Mouse (Mus musculus): Measurements from ENCODE around the gene Pheta1. TPM values are rescaled to one million over a fixed set of nuclear protein-coding genes. Genes with fewer than 3 reads are reported as not detected.

The Pheta1 gene
- total RNA-seq (2014; fragmentation: Nextera tagmentation) (0.62 and 2.6 TPM in 2 replicates), total RNA-seq (2017) (1.1 and 2.2 TPM in 2 replicates)

DNA sequence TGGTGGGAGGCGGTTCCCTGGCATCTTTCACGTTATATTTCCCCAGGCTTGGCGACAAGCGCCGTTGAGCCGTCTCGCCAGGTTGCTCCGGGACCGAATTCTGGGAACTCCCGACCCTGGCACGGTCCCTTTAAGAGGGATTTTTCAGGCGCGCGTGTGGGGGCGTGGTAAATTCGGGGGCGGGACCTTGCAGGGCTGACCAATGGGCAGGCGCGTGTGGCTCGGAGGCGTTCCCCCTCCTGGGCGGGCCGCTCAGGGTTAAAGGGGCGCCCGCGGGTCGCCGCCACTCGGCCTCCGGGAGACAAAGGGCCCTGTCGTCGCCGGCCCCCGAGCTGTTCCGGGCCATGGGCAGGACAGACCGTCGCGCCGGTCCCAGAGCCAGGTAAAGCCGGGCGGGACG lies at the start of gene Pheta1:
Gene Pheta1 (plus strand): TSS at position 242 of the 400 bp plus-strand sequence.
- peak; percentile 73 for ATAC-seq (replicated peaks; ENCODE audit: poor library complexity, severe bottlenecking)

DNA sequence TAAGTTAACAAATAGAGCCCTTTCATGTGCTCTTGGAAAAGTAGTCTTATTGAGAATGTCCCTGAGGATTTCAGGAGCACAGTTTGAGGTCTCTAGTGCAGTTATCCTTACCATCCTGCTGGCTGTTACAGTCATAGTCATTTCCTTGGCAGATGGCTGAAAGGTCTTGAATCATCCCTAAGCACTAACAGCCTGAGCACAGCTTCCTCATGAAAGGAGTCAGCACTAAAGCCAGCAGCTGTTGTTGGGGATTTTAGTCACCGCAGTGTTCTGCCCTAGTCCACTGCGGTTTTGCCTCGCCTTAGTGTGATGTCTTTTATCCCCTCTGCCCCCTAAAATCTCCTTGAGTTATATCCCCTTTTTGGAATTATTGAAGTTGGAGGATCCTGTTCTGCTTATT lies 41.6 kb upstream of the Pheta1 start:
- no peak for ATAC-seq (replicated peaks; ENCODE audit: poor library complexity, severe bottlenecking)

DNA sequence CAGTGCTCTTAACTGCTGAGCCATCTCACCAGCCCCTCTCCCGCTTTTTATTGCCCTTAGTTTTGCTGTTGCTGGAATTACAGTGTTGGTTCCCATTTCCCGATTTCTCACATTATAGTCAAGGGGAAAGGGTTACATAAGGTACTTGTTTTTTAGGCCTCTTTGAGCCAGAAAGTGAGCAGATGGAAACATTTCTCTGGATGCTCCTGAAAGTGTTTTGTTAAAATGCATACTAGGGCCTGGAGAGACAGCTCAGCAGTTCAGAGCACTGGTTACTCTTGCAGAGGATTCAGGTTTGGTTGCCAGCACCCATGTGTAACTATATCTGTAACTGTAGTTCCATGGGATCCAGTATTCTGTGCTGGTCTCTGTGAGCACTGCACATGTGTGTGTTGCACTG lies 40.6 kb upstream of the Pheta1 start:
- no peak for ATAC-seq (replicated peaks; ENCODE audit: poor library complexity, severe bottlenecking)

DNA sequence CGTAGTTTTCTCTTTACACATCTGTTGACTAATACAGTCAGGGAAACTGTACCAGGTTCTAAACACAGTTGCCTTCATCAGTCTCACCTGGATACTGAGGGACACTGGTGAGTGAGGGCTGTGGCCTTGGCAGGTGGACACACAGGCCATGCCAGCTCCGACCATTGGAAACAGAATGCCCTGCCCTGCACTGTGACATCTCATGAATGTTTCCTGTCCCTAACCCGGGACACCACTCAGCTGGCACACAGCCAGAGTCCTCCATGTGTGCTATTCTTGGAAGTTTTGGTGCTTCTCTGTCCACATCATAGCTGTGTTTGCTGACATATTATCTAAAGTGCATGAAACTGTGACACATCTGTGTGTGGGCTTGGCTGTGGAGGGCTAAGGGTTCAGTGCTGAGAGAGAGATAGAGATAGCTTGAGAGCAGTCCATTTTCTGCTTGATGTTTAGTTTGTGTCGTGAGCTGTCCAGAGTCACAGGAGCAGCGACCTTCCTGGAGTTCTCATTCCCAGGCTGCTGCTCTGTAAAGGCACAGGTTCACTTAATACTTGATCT lies 39.0 kb upstream of the Pheta1 start:
- ATAC-seq (replicated peaks; ENCODE audit: poor library complexity, severe bottlenecking) = no peak

DNA sequence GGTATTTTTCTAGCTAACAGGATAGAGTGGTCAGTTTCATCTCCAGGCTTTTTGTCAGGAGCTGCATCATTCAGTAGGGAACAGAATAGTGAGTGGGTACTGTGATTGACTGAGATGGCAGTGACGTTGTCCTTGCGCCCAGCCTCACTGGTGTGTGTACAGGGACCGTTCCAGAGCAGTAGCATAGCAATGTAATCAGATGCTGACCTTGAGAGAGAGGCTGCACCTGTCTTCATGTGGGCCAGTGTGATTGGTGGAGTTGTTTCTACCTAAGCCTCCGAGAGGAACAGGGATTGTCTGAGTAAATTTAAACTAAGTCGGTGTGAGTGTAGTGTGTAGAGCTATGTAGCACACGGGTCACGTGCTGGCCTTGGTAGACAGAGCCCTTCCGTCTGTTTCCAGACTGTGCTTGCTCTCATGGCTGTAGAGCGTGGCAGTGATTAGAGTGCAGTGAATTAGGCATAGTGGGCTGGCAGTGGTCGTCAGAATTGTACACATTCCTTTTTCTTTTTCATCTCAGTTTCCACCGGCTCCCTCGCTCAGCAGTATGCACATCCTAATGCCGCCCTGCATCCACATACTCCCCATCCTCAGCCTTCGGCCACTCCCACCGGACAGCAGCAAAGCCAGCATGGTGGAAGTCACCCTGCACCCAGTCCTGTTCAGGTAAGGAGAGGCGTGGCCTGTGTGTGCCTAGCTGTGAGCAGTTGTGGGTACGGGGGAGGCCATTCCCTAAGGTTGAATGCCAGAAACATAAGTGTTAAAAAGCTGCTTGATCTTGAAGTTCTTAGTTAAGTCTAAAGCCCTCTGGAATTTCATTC lies 38.2 kb upstream of the Pheta1 start:
- no peak for ATAC-seq (replicated peaks; ENCODE audit: poor library complexity, severe bottlenecking)

DNA sequence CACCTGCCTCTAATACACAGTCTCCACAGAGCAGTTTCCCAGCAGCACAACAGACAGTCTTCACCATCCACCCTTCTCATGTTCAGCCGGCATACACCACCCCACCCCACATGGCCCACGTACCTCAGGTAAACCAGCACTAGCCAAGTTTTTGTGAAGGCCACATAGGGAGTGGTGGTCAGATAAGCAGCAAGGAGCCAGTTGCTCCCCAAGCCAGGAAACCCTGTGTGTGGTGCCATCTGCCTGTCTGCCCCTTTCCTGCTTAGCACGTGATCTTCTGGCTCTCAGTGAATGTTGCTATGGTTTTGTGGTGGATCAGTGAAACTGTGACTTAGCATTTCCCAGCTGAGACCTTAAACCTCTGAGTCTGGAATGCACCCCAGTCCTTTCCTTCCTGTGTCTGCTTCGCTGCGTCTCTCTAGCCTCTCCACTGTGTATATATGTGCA lies 37.3 kb upstream of the Pheta1 start:
- peak; percentile 74 for ATAC-seq (replicated peaks; ENCODE audit: poor library complexity, severe bottlenecking)

DNA sequence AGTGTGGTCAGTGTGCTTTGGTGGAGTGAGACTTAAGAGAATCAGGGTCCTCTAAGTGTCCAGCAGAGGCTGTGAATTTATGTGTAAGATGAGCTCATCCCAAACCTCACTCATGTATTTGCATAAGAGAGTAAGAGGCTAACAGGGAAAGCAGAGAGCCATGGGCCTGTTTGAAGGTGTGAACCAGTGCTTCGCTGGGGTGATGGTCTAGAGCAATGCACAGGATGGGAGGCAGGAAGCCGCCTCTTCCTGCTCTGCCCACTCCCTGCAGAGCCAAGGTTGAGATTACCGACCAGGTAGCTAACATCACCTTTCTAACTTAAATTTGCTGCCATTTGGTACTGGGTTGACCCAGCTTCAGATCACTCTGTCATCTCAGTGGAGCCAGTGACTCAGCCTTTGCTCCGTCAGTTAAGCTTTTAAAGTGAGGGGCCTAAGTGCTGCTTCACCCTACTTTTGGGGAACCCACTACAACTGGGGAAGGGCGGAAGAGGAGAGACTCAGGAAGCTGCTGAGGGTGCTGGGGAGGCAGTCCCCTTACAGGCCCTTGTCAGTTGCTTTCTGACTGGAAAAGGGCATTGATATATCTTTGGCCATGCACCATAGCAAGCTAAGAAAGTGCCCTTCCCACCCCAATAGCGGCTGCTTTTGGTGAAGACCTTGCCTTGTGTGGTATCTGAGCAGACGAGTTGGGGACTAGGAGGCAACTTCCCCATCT lies 36.1 kb upstream of the Pheta1 start:
- ATAC-seq (replicated peaks; ENCODE audit: poor library complexity, severe bottlenecking) = peak; percentile 14; the same call in 1 of the 2 replicates

DNA sequence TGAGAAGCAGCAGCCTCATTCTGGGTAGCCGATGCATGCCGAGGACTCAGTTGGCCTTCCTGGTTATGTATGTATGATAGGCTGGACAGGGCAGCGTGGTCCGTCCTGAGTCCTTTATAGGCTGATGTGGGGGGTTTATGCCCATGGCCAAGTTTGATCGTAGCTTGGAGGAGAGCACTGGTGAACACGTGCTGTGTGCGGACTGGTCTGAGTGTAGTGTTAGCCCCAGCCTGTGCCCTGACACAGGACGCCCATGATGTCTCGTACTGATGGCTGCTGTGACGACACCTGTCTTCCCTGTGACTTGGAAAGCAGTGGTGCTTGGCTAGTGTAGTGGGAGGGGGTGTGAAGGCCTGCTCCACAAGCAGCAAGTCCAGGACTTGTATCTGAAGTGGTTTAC lies 35.0 kb upstream of the Pheta1 start:
- ATAC-seq (replicated peaks; ENCODE audit: poor library complexity, severe bottlenecking) = no peak

DNA sequence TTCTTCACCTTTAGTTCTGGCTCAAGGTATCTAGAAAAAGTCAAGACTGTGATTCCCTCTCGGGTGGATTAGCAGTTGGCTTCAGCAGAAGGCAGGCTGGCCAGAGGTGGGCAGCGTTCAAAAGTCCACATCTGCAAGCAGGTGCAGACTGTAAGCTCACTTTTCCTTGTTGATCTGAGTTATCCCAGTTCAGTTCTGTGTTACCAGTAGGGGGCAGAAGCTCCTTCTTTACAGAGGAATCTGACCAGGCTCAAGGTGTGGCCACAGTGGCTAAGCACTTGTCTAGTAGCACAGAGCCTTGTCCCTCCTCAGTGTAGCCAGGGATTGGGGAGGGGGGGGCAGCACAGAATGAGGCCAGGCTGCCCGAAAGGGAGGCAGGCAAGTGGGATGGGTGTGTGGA lies 33.7 kb upstream of the Pheta1 start:
- ATAC-seq (replicated peaks; ENCODE audit: poor library complexity, severe bottlenecking) = peak; percentile 26; the same call in 1 of the 2 replicates

DNA sequence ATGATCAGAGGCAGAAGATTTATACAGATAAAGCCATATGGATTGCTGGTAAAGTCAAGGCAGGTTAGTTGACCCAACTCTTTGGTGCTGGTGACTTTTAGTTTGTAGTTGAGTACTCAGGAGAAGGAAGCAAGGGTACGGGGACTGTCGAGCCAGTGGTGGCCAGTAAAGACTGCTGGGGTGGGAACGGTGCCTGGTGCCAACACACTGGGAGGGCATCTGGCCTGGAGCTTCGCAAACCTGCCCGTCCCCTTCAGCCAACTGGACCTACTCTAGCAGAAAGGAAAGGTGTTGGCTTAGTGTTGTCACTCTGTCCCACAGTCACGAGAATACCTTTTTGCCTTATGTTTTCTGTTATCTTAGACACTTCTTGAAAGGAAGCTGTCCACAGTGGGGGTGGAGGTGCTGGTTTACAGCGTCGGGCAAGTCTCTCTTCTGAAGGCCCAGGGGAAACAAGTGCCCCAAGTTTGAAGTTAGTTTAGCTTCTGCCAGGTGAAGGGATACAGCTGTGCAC lies 32.9 kb upstream of the Pheta1 start:
- ATAC-seq (replicated peaks; ENCODE audit: poor library complexity, severe bottlenecking) = no peak

DNA sequence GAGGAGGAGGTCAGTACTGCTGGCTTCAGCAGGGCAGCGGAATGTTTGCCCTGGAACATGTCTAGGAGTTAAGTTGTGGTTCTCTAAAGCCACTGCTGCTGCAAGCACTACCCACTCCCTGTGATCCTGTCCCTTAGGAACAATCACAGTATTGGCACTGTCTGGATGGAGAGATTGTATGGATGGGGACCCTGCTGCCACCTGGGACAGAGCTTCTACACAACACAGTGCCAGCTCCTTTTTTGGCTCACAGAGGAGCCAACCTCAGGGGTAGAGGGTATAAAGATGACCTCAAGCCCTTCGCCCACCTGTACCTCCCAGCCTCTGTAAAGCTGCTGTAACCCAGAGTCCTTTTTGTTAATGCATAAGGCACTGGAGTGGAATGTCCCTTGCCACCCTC lies 32.2 kb upstream of the Pheta1 start:
- ATAC-seq (replicated peaks; ENCODE audit: poor library complexity, severe bottlenecking) = no peak

DNA sequence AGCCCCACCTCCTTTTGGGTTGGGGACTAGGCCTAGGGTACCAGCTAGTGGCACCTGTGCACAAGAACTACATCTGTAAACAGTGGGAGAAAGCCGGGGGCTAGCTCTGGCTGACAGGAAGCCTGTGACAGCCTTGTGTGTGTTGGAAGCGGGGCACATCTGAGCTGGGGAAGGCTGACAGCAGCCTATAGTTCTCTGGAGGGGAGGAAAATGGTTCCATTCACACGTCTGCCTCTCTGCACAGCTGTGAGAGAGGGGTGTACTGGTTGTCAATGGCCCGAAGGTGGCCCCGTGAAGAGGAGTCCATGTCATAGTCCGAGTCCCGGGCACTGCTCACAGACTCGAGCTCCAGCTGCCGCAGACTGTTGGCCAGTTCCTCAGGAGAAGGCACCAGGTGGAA lies 31.2 kb upstream of the Pheta1 start:
- no peak for ATAC-seq (replicated peaks; ENCODE audit: poor library complexity, severe bottlenecking)

DNA sequence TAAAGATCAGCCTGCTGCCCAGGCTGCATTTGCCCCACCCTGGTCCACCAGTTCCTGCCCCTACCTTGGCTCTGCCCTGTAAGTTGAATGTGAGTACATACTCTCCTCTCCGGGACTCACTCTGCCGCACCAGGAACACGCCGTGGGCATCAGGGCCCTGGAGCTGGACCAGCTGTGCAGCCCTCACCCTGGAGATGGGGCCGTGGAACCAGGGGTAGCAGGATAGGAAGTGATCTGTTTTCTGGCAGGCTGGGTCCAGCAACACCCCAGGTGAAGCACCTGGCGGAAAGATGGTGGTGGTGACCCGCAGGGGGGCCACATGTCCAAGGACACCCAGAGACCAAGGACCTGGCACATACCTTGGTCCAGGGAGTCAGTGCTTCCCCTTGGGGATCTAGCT lies 30.4 kb upstream of the Pheta1 start:
- ATAC-seq (replicated peaks; ENCODE audit: poor library complexity, severe bottlenecking) = no peak

DNA sequence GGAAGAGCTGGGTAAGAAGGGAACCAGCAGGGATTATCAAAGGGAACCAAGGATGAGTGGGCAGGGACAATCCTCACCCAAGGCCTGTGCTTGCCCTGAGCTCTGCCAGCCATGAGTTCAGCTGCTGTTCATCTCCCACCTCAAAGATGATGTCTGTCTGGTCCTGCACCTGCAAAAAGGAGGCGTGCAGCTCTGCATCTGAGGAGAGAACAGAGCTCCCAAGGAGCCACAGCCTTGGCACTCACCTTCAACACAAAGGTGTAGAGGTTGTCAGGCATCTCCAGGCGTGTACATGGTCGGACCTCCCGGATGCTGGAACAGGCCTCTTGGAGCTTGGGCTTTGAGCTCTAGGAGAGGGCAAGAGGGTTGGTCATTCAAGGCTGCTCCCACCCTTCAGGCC lies 29.9 kb upstream of the Pheta1 start:
- no peak for ATAC-seq (replicated peaks; ENCODE audit: poor library complexity, severe bottlenecking)

DNA sequence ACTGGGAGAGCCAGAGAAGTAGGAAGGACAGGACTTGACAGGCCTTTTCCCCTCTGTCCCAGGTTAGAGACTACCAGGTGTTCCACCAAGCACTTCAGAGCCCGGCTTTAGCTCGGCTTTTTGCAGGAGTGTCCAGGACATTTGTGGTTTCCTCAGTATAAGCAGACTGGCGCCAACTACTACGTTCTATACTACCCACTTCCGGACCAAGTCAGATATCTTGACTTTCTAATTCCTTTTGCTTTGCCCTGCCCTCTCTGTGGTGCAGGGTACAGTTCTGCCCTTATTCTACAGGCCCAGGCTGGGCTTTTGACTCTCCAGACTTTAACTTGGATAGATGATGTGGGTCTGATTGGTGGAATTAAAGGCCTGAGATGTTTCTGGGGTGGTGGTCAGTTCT lies 29.2 kb upstream of the Pheta1 start:
- no peak for ATAC-seq (replicated peaks; ENCODE audit: poor library complexity, severe bottlenecking)

DNA sequence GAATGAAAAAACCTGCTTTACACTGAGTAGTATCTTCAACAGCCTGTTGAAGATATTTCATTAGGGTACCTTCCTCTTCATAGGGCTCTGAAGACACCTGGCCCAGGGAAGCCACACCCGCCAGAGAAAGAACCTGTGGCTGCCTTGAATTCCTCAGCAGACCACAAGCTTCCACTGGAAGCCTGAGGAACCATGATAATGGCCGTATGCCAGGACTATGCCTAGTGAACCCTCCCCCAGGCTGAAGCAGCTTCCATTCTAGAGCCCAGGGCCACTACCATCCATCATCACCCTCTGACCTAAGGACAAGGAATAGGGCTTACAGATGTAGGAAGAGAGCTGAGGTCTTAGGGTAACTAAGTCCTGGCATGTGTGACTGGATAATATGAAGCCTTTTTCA lies 28.6 kb upstream of the Pheta1 start:
- no peak for ATAC-seq (replicated peaks; ENCODE audit: poor library complexity, severe bottlenecking)

DNA sequence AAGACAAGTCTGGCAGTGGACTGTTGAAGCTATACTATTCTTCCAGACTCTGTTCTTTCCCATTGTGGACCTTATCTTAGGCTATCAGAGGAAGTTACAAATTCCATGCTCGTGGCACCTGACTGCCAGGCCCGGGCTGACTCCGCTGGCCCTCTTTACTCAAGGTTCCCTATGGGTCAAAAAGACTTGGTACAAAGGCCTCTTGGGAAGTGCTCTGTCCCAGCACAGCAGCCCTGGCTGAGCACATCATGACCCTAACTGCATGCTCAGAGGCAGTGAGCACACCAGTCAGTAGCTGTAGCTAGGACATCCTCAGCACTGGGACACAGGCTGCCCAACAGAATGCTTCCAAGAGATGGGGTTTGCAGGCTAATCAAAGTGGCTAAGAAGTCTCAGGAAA lies 28.1 kb upstream of the Pheta1 start:
- no peak for ATAC-seq (replicated peaks; ENCODE audit: poor library complexity, severe bottlenecking)

DNA sequence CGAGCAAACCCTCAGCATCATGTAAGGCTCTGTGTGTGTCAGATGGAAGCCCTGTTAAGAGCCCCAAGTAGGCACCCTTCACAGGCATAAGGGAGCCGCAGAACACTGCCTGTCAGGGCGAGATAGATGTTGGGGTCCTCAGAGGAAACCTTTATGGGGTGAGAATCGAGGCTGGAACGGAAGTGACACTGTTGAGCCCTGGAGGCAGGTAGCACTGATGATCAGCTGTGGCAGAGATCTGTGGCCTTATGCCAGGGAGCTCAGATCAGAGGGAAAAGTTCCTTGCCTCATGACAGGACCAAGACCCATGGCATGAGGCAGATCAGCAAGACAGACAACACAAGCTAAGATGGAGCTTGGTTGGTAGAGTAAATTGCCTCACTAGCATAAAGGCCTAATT lies 27.7 kb upstream of the Pheta1 start:
- no peak for ATAC-seq (replicated peaks; ENCODE audit: poor library complexity, severe bottlenecking)

DNA sequence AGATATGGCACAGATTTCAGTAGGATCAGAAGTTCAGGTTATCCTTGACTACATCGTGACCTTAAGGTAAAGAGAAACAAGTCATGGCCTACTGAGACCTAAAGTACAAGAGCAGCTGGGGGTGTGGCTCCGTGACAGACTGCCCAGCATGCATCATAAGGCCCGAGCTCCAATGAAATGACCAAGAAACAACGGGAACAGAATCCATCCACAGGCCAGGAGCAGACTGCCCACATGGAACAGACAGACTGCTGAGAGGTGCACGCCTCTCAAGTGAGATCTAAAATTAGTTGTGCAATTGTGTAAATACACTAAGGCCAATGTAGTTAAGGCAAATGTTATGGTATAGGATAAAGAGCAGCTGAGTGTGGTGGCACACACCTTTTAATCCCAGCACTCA lies 27.2 kb upstream of the Pheta1 start:
- ATAC-seq (replicated peaks; ENCODE audit: poor library complexity, severe bottlenecking) = no peak

DNA sequence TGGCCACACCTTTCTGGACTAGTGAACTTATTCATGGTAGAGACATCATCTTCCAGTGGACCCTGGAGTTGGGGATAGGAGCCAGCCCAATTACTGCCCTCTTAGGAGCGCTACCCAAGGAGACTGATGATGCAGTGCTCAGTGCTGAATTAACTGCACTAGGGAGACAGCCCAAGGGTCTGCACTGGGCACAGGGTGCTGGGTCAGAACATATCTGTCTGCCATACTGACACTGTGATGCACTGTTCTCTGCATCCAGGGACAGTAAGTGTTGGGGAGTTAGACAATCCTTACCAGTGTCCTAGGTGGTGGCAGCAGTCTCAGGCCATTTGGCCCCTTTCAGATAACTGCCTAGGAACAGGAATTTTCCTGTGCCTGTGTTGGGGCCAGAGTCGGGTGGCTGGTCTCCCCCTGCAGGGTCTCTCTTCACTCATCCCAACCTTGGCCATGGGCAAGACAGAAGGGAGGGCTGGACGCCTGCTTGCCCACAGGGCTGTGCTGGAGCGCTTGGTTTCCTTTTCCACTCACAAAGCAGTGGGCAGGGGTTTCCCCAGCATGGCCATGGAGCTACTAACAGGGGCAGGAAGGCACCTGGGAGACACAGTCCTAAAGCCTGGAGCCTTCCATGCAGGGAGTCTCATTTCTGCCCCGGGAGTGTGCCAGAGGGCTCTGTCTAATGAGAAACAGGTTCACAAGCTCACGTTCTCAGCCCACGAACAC lies 25.8 kb upstream of the Pheta1 start:
- no peak for ATAC-seq (replicated peaks; ENCODE audit: poor library complexity, severe bottlenecking)

DNA sequence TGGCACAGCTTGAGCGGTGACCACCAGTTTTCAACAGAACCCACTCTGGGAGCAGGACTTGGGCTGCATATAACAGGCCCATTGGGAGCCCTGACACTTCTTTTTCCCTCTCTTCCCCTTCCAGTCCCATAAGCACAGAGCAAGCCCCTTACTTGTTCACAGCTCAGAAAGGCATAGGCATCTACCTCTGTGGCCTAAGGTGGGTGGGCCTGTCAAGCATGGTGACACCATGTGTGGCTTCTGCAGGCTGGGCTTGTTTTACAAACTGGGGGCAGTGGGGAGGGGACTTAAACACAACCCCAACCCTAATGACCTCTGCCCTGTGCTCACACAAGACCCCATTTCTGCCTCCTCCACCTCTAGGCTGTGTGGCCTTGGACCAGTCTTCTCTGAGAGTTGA lies 25.1 kb upstream of the Pheta1 start:
- no peak for ATAC-seq (replicated peaks; ENCODE audit: poor library complexity, severe bottlenecking)

Measured in granulocyte monocyte progenitor cell, adult 5-6 weeks (primary cell).